Mouse (Mus musculus): Measurements from ENCODE around the gene Nle1.
A peak's percentile ranks its signal among the peaks of the same experiment; 100 is the strongest.
"Not testable (repeated sequence)": the region's sequence is repeated elsewhere in the genome, so short reads cannot be mapped to it uniquely, and the experiment has no call there.

The Nle1 gene

DNA sequence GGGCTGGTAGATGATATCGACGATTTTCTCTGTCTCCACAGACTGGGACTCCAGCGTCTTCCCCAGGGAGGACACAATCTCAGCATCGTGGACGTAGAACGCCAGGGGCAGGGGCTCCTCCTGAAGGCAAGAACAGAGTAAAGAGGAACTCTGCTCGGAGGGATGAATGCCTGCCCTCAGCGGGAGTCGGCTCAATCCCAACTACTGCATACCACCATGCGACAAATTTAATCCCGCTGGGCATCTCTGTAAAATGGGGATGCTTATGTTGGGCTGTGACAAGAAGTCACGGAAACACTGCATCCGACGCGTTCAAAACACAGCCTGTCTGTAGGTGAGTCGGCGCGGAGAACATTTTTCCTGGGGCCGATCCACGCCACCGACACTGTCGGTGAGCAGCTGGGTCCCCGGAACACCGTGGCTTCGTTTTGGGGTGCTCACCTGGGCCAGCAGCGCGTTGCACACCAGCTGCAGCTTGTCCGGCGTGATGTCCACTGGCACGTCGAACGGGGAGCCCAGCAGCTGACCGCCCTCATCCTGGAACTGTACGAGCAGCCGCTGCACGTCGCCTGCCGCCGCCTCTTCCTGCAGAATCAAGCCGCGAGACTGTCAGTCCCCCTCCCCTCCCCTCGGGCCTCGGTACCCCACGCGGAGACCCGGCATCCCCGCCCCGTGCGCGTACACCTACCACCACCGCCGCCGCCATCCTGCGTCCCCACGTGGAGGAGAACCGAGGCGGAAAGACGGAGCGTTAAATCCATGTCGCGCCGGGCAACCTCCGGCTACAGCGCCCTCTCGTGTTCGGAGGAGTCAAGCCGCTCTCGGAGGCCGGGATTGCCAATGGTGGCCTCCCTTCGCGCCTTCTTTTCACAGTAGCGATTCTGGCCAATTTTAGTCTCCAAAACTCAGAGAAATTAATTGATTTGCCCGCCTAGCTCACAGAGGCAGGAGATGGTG lies at the start of gene Nle1:
Gene Nle1 (minus strand): TSS at position 761 of the 957 bp plus-strand sequence.
- peak; percentile 92 for DNase-seq (ENCODE audit: low spot score)

DNA sequence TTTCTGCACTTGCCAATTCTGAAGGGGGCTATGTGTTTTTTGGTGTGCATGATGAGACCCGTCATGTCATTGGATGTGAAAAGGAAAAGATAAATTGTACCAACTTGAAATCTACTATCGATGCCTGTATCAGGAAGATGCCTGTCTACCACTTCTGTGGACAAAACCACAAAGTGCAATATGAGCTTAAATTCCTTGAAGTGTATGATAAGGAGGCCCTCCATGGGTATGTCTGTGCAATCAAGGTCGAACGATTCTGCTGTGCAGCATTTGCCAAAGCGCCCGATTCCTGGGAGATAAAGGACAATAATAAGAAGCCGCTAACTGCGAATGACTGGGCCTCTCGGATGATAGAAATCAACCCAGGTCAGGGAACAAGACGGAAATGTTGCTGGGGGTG lies 48.7 kb upstream of the Nle1 start:
- no peak for DNase-seq (ENCODE audit: low spot score)

DNA sequence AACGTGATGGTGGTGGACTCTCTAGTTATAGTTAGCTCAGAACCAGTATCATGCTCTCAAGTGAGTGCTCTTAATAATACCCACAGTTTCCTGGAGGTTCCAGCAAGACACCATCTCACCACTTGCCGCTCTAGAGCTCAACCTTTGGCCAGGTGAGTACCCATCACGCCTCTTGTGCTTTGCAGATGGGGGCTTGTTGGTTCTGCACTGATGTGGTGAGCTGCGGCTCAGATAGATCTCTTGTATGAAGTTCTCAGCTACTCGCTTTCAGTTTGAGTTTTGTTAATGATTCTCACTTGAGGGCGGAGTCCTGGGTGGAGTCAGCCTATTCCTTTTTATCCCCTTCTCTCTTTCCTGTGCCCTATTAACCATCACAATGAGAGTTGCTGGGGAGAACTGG lies 46.4 kb upstream of the Nle1 start:
- no peak for DNase-seq (ENCODE audit: low spot score)

DNA sequence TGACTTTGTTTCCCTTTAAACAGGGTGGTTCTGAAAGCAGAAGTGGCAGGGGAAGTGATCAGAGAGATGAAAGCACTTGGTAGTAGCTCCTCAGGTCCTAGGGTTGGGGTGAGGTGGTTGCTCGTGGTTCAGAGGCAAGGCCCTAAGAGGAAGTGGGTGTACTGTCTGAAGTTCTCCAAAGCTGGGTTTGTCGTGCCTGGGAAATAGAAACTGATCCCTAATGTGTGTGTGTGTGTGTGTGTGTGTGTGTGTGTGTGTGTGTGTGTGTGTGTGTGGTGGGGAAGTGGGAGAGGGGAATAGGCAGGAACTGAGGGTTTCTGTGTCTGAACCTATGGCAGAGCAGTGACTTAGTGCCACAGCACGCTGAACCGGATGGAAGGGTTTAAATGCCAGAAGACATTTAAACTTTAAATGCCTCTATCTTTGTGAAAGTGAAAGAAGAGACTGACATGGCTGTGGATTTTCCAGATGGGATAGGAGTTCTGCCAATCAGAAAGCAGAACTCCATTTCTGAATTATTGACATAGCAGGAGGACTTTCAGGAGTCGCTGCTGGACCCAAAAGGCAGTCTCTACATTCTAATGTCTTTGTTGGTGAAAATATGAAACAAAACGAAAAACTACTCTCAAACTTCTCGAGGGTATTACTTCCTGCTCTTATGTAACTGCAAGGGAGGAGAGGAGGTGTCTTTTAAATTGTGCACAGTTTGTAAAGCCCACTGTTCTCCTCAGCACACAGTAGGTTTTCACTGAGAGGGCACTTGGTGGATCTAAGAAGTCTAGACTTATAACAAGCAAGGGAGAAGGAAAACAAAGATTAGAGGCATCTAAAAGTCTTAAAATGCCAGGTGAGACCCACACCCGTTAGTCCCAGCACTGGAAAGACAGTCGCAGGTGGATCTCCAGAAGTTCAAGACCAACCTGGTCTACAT lies 44.7 kb upstream of the Nle1 start:
- DNase-seq (ENCODE audit: low spot score) = no peak

DNA sequence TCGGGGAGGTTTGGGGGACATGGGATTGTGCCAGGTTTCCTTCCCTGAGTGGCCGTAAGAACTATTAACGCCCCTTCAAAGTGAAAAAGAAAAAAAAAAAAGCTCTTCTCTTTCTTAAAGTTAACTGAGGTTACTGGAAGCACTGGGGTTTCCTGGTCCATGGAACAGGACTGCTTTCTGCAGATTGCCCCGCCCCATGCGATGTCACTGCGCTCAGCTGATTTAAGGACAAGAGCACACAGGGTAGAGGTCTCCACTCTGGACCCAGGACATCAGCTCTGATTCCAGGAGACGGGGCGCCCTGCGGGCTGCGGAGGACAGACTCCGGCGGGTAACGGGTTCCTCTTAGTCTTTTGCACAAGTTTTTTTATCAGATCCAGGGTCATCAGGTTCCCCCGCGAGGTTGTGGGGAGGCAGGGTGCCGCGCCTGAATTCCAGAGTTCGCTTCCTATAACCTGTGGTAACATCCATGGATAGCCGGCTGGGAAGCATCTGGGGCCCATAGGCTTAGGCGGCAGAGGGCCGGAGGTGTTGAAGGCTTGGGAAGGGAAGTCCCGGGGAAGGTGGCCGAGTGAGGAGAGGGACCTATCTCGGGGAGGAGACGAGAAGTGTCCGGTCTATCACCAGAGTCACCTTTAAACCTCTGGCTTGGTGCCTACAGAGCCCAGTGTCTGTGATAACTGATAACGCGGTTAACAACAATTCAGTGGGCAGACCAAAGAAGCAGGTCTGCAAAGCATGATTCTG lies 43.8 kb upstream of the Nle1 start:
- DNase-seq (ENCODE audit: low spot score) = peak; percentile 60

DNA sequence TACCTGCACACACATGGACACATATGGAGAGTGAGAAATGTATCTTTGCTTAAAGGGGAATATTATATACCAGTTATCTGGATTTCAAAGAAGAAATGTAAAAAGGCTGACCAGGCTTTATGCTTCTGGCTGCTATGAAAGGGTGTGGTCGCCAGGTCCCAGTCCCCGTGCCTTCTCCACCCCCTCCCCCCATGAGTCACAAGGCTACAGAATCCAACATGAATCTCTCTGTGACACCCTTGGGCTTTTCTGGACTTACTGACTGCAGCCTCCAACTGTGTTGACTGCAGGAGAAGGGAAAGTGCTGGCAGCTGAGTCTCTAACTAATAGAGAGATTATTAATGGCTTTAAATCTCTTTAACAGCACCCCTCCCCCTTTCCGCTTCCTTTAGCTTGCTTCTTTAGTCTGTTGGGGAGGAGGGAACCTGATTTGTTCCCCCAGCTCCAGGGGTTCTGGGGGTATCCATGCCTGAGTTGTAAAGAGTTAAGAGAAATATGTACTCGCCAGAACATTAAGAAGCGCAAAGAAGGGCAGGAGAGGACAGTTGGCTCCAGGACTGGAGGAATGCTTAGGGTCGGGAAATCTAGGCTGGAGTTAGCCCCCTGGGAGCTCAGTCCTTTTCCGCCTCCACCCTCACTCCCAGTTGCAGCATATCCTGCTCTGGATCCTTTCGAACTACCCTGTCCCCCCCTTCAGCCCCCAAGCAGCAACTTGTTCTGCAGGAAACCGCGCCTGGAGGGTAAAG lies 42.7 kb upstream of the Nle1 start, which contains the start of gene Slfn5:
Gene Slfn5 (plus strand): TSS at position 614 of the 746 bp plus-strand sequence.
- DNase-seq (ENCODE audit: low spot score) = peak; percentile 62

DNA sequence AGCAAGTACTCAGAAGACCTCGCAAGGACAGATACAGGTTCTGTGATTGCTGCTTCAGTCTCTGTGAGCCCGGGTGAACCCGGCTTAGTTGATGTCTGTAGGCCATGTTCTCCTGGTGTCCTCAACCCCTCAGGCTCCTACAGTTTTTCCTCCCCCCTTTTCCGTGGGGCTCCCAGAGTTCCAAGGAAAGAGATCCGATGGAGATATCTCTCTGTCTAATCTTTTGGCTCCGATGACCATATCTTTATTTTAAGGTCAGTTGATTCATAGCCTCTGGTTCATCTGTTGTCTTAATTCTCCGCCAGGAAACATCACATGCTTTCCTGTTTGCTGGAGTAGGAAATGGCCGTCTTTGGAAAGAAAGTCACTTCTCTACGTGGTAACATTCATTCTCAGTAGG lies 40.8 kb upstream of the Nle1 start:
- no peak for DNase-seq (ENCODE audit: low spot score)

DNA sequence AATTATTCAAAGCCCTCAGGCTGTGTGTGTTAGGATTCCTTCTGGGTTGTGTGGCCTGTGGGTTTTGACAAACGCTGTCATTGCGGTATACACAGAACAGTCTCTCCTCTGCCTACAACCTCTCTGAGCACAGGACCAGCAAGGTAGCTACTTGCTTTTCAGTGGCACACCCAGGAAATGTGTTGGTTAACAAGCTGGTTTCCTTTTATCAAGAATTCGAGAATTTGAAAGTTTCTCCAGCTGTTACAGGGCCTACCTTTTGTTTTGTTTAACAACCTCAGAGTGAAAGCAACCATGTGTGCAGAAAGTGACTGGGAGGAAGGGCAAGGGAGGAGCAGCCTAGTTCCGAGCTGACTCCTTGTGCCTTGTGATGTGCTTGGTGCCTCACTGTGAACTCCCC lies 39.2 kb upstream of the Nle1 start:
- no peak for DNase-seq (ENCODE audit: low spot score)

DNA sequence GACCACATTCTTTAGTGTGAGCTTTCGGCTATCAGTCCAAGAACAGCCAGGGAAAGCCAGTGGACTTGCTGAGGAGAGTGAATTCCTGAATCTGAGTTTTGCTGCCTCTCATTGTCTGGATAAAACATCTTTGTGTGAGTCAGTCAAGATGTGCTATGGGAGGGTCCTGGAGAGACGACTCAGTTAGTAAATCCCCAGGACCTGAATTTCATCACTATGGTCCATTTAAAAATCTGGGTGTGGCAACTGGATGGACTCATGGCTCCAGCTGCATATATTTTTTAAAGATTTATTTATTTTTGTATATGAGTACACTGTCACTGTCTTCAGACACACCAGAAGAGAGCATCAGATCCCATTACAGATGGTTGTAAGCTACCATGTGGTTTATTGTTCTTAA lies 37.4 kb upstream of the Nle1 start:
- DNase-seq (ENCODE audit: low spot score) = no peak

DNA sequence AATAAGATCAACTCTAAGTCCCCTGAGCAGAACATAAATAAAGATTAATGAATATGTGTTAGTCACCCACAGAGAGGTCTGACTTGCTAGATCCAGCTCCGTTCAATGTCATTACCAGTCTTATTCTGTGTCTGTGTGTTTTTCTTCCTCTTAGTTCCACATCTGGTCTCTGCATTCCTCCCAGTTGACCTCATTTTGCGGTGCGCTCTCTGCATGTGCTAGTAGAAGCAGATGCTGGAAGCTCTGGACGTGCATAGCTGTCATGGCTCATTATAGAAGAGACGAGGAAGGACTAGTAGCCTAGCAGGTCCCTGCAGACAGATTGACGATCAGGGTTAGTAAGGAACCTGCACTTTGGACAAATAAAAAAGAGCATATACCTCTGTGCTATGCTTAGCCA lies 35.1 kb upstream of the Nle1 start:
- no peak for DNase-seq (ENCODE audit: low spot score)

DNA sequence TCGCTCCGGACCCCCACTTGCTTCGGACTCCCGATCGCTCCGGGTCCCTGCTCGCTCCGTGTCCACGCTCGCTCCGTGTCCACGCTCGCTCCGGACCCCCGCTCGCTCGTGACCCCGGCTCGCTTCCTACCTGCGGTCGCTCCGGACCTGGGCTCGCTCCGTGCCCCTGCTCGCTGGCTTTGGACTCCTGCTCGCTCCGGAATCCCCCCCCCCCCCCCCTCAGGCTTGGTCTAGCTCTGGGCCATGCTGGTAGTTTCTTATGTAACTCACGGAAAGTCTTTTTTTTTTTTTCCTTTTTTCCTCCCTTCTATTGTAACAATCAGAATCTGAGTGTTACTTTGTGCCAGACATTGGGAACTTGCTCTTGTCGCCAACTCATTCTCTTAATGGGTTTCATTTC lies 25.0 kb upstream of the Nle1 start:
- DNase-seq (ENCODE audit: low spot score) = no peak

DNA sequence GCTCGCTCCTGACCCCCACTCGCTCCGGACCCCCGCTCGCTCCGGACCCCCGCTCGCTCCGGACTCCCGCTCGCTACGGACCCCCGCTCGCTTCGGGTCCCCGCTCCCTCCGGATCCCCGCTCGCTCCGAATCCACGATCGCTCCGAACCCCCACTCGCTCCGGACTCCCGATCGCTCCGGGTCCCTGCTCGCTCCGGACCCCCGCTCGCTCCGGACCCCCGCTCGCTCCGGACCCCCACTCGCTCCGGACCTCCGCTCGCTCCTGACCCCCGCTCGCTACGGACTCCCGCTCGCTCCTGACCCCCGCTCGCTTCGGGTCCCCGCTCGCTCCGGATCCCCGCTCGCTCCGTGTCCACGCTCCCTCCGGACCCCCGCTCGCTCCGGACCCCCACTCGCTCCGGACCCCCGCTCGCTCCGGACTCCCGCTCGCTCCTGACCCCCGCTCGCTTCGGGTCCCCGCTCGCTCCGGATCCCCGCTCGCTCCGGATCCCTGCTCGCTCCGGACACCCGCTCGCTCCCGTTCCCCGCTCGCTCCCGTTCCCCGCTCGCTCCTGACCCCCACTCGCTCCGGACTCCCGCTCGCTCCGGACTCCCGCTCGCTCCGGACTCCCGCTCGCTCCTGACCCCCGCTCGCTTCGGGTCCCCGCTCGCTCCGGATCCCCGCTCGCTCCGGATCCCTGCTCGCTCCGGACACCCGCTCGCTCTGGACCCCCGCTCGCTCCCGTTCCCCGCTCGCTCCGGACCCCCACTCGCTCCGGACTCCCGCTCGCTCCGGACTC lies 23.6 kb upstream of the Nle1 start:
- not testable (repeated sequence) for DNase-seq (ENCODE audit: low spot score)

DNA sequence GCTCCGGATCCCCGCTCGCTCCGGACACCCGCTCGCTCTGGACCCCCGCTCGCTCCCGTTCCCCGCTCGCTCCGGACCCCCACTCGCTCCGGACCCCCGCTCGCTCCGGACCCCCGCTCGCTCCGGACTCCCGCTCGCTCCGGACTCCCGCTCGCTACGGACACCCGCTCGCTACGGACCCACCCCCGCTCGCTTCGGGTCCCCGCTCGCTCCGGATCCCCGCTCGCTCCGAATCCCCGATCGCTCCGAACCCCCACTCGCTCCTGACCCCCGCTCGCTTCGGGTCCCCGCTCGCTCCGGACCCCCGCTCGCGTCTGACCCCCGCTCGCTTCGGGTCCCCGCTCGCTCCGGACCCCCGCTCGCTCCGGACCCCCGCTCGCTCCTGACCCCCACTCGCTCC lies 22.9 kb upstream of the Nle1 start:
- not testable (repeated sequence) for DNase-seq (ENCODE audit: low spot score)

DNA sequence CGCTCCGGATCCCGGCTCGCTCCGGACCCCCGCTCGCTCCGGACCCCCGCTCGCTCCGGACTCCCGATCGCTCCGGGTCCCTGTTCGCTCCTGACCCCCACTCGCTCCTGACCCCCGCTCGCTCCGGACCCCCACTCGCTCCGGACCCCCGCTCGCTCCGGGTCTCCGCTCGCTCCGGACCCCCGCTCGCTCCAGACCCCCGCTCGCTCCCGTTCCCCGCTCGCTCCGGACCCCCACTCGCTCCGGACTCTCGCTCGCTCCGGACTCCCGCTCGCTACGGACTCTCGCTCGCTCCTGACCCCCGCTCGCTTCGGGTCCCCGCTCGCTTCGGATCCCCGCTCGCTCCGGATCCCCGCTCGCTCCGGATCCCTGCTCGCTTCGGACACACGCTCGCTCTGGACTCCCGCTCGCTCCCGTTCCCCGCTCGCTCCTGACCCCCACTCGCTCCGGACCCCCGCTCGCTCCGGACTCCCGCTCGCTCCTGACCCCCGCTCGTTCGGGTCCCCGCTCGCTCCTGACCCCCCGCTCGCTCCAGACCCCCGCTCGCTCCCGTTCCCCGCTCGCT lies 22.3 kb upstream of the Nle1 start:
- DNase-seq (ENCODE audit: low spot score) = not testable (repeated sequence)

DNA sequence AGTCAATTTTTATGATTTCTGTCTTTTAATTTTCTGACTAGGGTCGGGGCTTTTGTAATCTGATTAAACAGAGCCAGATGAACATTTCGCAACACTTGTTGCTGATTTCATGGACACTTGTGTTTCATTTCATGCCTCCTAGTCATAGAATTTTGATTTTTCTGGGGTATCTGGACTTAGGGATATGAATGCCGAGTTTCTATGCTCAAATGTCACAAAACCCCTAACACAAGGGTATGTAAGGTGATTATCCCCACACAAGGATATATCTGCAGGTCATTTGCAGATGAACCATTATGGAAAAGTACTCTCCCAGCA lies 21.4 kb upstream of the Nle1 start:
- DNase-seq (ENCODE audit: low spot score) = no peak

DNA sequence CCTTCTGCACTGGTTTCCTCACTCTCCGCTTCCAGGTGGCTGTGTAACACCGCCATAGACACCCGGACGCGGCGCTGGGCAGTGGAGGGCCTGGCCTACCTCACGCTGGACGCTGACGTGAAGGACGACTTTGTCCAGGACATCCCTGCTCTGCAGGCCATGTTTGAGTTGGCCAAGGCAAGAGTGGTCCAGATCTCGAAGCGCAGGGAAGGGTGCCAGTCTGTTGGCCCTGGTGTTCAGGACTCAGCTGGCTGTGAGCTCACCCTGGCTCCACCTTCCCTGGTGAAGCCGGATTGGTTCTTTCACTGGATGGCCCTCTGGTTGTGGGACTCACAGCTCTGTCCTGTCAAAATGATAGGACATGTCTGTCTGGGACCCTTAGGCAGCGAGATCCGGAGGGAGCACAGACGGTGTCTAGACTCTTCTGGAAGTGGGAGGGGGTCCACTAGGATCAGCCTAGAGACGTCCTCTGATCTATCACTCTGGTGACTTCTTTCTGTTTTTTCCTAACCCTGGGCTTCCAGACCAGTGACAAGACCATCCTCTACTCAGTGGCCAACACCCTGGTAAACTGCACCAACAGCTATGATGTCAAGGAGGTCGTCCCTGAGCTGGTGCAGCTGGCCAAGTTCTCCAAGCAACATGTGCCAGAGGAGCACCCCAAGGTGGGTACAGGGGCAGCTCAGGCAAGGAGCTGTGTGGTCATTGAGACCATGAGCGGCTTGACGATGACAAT lies 20.9 kb upstream of the Nle1 start:
- no peak for DNase-seq (ENCODE audit: low spot score)

DNA sequence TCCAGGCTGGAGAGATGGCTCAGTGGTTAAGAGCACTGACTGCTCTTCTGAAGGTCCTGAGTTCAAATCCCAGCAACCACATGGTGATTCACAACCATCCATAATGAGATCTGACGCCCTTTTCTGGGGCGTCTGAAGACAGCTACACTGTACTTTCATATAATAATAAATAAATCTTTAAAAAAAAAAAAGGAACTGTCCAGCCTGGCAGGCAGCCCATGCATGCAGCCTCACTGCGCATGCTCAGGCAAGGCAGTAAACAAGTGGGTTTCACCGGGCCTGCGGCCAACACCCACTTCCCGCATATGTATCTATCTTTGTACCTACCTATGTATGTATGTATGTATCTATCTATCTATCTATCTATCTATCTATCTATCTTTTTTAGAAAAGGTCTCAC lies 15.7 kb upstream of the Nle1 start:
- not testable (repeated sequence) for DNase-seq (ENCODE audit: low spot score)

DNA sequence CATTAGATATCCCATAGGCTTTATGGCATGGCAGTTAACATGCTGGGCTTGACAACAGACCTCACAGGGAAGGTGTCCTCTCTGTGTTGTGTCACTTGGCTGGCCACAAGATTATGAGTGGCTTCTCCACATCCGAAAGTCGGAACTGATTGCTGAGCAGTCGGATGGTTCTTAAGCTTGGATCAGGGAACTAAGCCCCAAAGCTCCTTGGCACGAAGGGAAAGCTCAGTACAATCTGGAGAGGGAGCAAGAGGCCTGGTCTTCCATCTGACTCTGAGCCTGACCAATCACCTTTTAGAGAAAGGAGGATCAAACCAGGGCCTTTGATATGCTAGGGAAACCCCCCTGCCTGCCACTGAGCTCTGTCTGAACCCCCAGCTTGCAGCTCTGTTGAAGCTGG lies 13.5 kb upstream of the Nle1 start:
- no peak for DNase-seq (ENCODE audit: low spot score)

DNA sequence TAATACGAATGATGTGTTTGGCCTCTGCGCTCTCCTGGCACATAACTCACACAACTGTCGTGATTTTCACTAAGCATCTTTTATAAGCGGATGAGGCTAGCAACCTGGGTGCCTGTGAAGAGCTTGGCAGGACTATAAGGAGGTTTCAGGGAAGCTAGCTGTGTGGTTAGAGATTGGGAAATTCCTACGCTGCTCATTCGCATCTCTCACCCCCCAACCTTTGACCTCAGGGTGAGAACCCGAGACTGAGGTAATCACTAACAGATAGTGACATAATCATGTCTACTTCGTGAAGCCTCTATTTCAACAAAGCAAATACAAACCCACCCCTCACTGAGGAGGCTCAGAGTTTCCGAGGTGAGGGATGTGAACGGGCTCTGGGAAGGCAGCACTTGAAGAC lies 12.6 kb upstream of the Nle1 start:
- DNase-seq (ENCODE audit: low spot score) = no peak
